ENCODE assay signal across 7 mouse cellular contexts in genomic region chr19:23141391-23142281, GRCm38 (mm10). TPM values are rescaled to one million over a fixed set of nuclear protein-coding genes. Genes with fewer than 3 reads are reported as not detected.
DNase-seq lines count a peak whose midpoint lies in the region; ATAC-seq lines count a peak whose summit lies in the region.

No protein-coding gene starts in this region.

- peaks cover 7% of the 10 kb centered on the region; the same call in 1 of the 2 replicates for H3K4me1 ChIP-seq in embryonic facial prominence, embryonic 14.5 days (ENCODE audit: control insufficient read depth, insufficient read depth, low read length)
- peaks cover 27% of the 10 kb centered on the region for H3K4me1 ChIP-seq in heart, embryonic 10.5 days
- peaks cover 14% of the 10 kb centered on the region; the same call in 1 of the 2 replicates for H3K4me1 ChIP-seq in kidney, embryonic 14.5 days (ENCODE audit: control insufficient read depth, insufficient read depth, low read length)
- peaks cover 22% of the 10 kb centered on the region for H3K4me1 ChIP-seq in midbrain, embryonic 15.5 days

- no peaks in the 10 kb centered on the region for H3K36me3 ChIP-seq in embryonic facial prominence, embryonic 14.5 days (ENCODE audit: control insufficient read depth, insufficient read depth, low read length)
- H3K36me3 ChIP-seq in heart, embryonic 10.5 days: no peaks in the 10 kb centered on the region
- no peaks in the 10 kb centered on the region for H3K36me3 ChIP-seq in kidney, embryonic 14.5 days (ENCODE audit: control insufficient read depth, insufficient read depth, low read length)
- H3K36me3 ChIP-seq in midbrain, embryonic 15.5 days (replicated peaks): no peaks in the 10 kb centered on the region

- peak overlapping the region; percentile 76 for H3K9ac ChIP-seq in embryonic facial prominence, embryonic 14.5 days (ENCODE audit: low read depth, low read length)
- H3K9ac ChIP-seq in kidney, embryonic 14.5 days (ENCODE audit: low read depth, low read length): peak overlapping the region; percentile 69
- H3K9ac ChIP-seq in midbrain, embryonic 15.5 days: peak overlapping the region; percentile 48

- H3K9me3 ChIP-seq in embryonic facial prominence, embryonic 14.5 days (ENCODE audit: control insufficient read depth, low read length): no peaks in the 10 kb centered on the region
- no peaks in the 10 kb centered on the region for H3K9me3 ChIP-seq in heart, embryonic 10.5 days
- no peaks in the 10 kb centered on the region for H3K9me3 ChIP-seq in kidney, embryonic 14.5 days (ENCODE audit: control insufficient read depth, low read length)
- H3K9me3 ChIP-seq in midbrain, embryonic 15.5 days: no peaks in the 10 kb centered on the region

- peak overlapping the region; percentile 90 for H3K27ac ChIP-seq in embryonic facial prominence, embryonic 14.5 days (replicated peaks; ENCODE audit: low read depth, low read length)
- H3K27ac ChIP-seq in heart, embryonic 10.5 days: peak overlapping the region; percentile 89
- peak overlapping the region; percentile 68; the same call in 1 of the 2 replicates for H3K27ac ChIP-seq in kidney, embryonic 14.5 days (ENCODE audit: low read depth, low read length)
- peak overlapping the region; percentile 63 for H3K27ac ChIP-seq in midbrain, embryonic 15.5 days

- peak; percentile 12 for ATAC-seq in embryonic facial prominence, embryonic 14.5 days (ENCODE audit: low read depth)
- ATAC-seq in kidney, embryonic 14.5 days (ENCODE audit: low FRiP score, low TSS enrichment): peak; percentile 24
- ATAC-seq in midbrain, embryonic 15.5 days (replicated peaks): peak; percentile 31

- WGBS in embryonic facial prominence, embryonic 14.5 days: under 1% methylated on average over 34 of the region's 94 CpGs
- under 1% methylated on average over 81 of the region's 94 CpGs for WGBS in heart, embryonic 10.5 days
- WGBS in kidney, embryonic 14.5 days: under 1% methylated on average over 72 of the region's 94 CpGs
- under 1% methylated on average over 80 of the region's 94 CpGs for WGBS in midbrain, embryonic 15.5 days

- peaks cover 18% of the 10 kb centered on the region for H3K27me3 ChIP-seq in embryonic facial prominence, embryonic 14.5 days (replicated peaks; ENCODE audit: control insufficient read depth, insufficient read depth, low read length)
- peaks cover 39% of the 10 kb centered on the region for H3K27me3 ChIP-seq in heart, embryonic 10.5 days (ENCODE audit: insufficient read depth, poor library complexity, severe bottlenecking)
- H3K27me3 ChIP-seq in kidney, embryonic 14.5 days (ENCODE audit: control insufficient read depth, insufficient read depth, low read length): no peaks in the 10 kb centered on the region; the same call in none of the 2 replicates
- H3K27me3 ChIP-seq in midbrain, embryonic 15.5 days (replicated peaks): peaks cover 57% of the 10 kb centered on the region

- DNase-seq in adrenal gland, postnatal 4 days (ENCODE audit: low spot score in 2 of 2): peak; percentile 65
- DNase-seq in embryonic facial prominence, embryonic 14.5 days (ENCODE audit: low spot score): peak; percentile 75
- DNase-seq in heart, embryonic 10.5 days (ENCODE audit: low spot score): no peak
- peak; percentile 54 for DNase-seq in liver
- peak; percentile 47 to 79 for DNase-seq in spleen, postnatal 4 days (ENCODE audit: low spot score in 2 of 2)

- H3K4me2 ChIP-seq in embryonic facial prominence, embryonic 14.5 days (ENCODE audit: low read depth, low read length): peak overlapping the region; percentile 91
- H3K4me2 ChIP-seq in kidney, embryonic 14.5 days (replicated peaks; ENCODE audit: low read depth, low read length): peak overlapping the region; percentile 97
- peak overlapping the region; percentile 100 for H3K4me2 ChIP-seq in midbrain, embryonic 15.5 days

- H3K4me3 ChIP-seq in embryonic facial prominence, embryonic 14.5 days (ENCODE audit: low read depth, low read length): peak overlapping the region; percentile 68
- H3K4me3 ChIP-seq in heart, embryonic 10.5 days: peak overlapping the region; percentile 76
- peak overlapping the region; percentile 52 for H3K4me3 ChIP-seq in kidney, embryonic 14.5 days (ENCODE audit: low read length)
- H3K4me3 ChIP-seq in midbrain, embryonic 15.5 days: peak overlapping the region; percentile 64

RNA-seq across cellular contexts. Expression of gene Klf9, which starts 0.6 kb away (rescaled TPM):
- 10 to 100 TPM; 44.4 to 51.1 TPM for total RNA-seq in adrenal gland, postnatal 4 days (2021)
- polyA plus RNA-seq in embryonic facial prominence, embryonic 14.5 days (2014; fragmentation: Nextera tagmentation; extraction: Ambion mirVana): 3.6 and 4.5 TPM in 2 replicates
- polyA plus RNA-seq in heart, embryonic 10.5 days (2016; fragmentation: Nextera tagmentation; extraction: Ambion mirVana): 1.4 and 1.6 TPM in 2 replicates
- 2.7 and 4.2 TPM in 2 replicates for polyA plus RNA-seq in kidney, embryonic 14.5 days (2014; fragmentation: Nextera tagmentation; extraction: Ambion mirVana)
- polyA plus RNA-seq in midbrain, embryonic 15.5 days (2015; fragmentation: Nextera tagmentation; extraction: Ambion mirVana): 2.4 and 2.7 TPM in 2 replicates
